Mouse (Mus musculus): ENCODE measurements at regions not wholly inside any gene's neighbourhood (a gene's known extent, or its start where the extent isn't known, plus 50 kb on each side); places are given as distances from the start of the nearest gene placed in this dataset.

DNA sequence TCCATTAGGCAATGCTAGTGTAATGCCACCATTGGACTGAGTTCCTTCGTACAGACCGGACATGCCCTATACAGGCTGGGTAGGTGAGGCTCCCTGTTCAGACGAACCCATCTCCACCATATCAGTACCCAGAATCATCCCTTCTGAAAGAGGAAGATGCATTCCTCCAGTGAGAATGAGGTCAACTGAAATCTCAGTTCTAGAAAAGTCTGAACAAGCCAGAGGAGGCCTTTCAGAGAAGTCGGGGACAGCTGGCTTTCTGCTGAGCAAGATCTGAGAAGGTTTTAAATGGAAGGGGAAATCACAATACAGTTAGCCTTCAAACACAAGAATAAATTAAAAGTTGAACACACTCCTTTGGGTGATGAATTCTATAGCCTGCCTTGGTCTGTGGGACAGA lies 145.5 kb upstream of the Jmjd1c start:
- Histone ChIP-seq H3K36me3 (replicated peaks) (no peaks in the 10 kb centered on the region), H3K27me3 (ENCODE audit: insufficient read depth, low read length) (no peaks in the 10 kb centered on the region), H3K4me3 (ENCODE audit: low read depth, low read length) (no peak overlapping the region), H3K9me3 (replicated peaks) (no peaks in the 10 kb centered on the region), H3K4me1 (ENCODE audit: insufficient read depth, low read depth, low read length) (no peaks in the 10 kb centered on the region)
- TF ChIP-seq GATA2 (IDR thresholded peaks at IDR 0.05; ENCODE audit: borderline replicate concordance, low read depth, low read length) (no peak), TAL1 (conservative IDR thresholded peaks at IDR 0.05; ENCODE audit: low read depth, low read length) (no peak), GATA1 (IDR thresholded peaks at IDR 0.05; ENCODE audit: borderline replicate concordance, low read length) (no peak), CTCF (IDR thresholded peaks at IDR 0.05; ENCODE audit: low read depth, low read length) (no peak), POLR2AphosphoS5 (IDR thresholded peaks at IDR 0.05; ENCODE audit: insufficient replicate concordance, low read depth, low read length) (no peak)
- ATAC-seq (ENCODE audit: extremely low read depth, insufficient number of reproducible peaks, low FRiP score, poor library complexity, severe bottlenecking): no peak
- DNase-seq (ENCODE audit: low spot score): no peak

DNA sequence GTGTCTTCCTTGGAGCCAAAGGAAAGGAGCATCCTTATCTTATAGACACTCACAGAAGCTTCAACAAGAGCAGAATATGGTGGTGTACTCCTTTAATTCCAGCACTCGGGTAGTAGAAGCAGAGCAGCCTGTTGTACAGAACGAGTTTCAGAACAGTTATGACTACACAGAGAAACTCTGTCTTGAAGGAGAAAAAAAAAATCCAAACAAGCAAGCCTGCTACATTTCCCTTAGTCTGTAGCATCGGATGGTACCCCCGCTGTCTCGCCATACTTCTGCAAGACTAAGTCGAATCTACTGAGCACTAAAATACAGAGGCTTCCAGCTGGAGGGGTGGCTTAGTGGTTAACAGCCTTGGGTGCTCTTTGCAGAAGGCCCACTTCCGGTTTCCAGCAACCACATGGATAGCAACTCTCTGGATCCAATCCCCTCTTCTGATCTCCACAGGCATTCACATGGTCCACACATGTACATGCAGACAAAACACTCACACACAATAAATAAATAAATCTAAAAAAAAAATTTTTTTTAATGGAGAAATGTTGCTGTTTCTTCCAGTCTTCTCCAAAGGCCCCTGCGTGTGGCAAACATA lies 144.6 kb upstream of the Jmjd1c start:
- Histone ChIP-seq H3K36me3 (replicated peaks) (no peaks in the 10 kb centered on the region), H3K9me3 (replicated peaks) (no peaks in the 10 kb centered on the region), H3K27me3 (ENCODE audit: insufficient read depth, low read length) (no peaks in the 10 kb centered on the region), H3K4me1 (ENCODE audit: insufficient read depth, low read depth, low read length) (no peaks in the 10 kb centered on the region), H3K4me3 (ENCODE audit: low read depth, low read length) (no peak overlapping the region)
- DNase-seq (ENCODE audit: low spot score) (no peak), ATAC-seq (ENCODE audit: extremely low read depth, insufficient number of reproducible peaks, low FRiP score, poor library complexity, severe bottlenecking) (no peak)
- TF ChIP-seq TAL1 (conservative IDR thresholded peaks at IDR 0.05; ENCODE audit: low read depth, low read length): no peak
- no peak for TF ChIP-seq GATA1 (IDR thresholded peaks at IDR 0.05; ENCODE audit: borderline replicate concordance, low read length)
- no peak for TF ChIP-seq POLR2AphosphoS5 (IDR thresholded peaks at IDR 0.05; ENCODE audit: insufficient replicate concordance, low read depth, low read length)
- no peak for TF ChIP-seq GATA2 (IDR thresholded peaks at IDR 0.05; ENCODE audit: borderline replicate concordance, low read depth, low read length)
- no peak for TF ChIP-seq CTCF (IDR thresholded peaks at IDR 0.05; ENCODE audit: low read depth, low read length)

DNA sequence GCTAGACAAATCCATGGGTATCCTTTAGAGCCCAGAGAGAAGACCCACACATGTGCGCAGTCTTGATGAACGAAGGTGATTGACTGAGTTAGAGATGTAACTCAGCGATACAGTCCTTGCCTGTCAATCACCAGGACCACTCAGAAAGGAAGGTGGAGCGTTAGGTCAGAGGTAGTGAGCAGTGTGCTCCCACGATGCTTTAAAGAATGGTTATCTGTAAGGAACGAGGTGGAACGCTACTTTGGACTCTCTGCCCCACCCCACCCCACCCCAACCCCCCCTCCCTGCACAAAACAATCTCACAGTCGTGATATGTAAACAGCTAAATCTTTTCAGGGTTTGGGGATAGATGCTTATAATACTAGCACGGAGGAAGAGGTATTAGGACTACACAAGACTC lies 144.0 kb upstream of the Jmjd1c start:
- ATAC-seq (ENCODE audit: extremely low read depth, insufficient number of reproducible peaks, low FRiP score, poor library complexity, severe bottlenecking) (no peak), DNase-seq (ENCODE audit: low spot score) (no peak)
- H3K27me3 ChIP-seq (ENCODE audit: insufficient read depth, low read length): no peaks in the 10 kb centered on the region
- no peaks in the 10 kb centered on the region for H3K4me1 ChIP-seq (ENCODE audit: insufficient read depth, low read depth, low read length)
- H3K9me3 ChIP-seq (replicated peaks): no peaks in the 10 kb centered on the region
- no peak for TF ChIP-seq POLR2AphosphoS5 (IDR thresholded peaks at IDR 0.05; ENCODE audit: insufficient replicate concordance, low read depth, low read length)
- no peak for TF ChIP-seq GATA1 (IDR thresholded peaks at IDR 0.05; ENCODE audit: borderline replicate concordance, low read length)
- no peak for TF ChIP-seq GATA2 (IDR thresholded peaks at IDR 0.05; ENCODE audit: borderline replicate concordance, low read depth, low read length)
- TF ChIP-seq TAL1 (conservative IDR thresholded peaks at IDR 0.05; ENCODE audit: low read depth, low read length): no peak
- H3K36me3 ChIP-seq (replicated peaks): no peaks in the 10 kb centered on the region
- H3K4me3 ChIP-seq (ENCODE audit: low read depth, low read length): no peak overlapping the region

DNA sequence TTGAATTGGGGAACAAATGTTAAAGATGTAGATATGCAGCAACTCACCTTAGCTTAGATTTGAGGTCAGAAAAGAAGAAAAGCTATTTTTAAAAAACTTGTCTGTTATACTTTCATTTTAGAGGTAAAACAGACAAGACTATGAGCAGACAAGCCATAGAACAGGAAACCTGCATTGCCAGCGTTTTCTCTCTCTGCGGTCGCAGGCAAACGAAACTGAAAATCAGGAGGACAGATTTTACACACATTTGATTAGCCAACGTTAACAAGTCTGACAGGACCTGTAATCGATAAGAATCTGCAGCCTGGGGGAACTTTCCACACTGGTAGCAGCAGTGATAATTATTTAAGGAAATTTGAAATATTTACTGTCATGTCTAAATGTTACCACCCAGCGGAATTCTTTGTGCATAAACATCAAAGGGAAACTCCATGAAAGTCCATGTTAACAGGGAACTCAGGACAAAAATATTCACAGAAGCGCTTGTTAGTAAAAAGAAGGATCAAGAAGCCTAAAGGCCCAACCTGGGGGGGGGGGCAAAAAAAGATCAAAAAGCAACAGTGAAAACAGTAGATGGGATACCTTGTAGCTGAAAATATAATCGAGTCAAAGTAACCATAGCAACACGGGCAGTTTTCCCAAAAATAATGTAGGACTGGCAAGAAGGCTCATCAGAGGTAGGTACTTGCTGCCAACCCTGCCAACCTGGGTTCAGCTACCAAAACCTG lies 142.5 kb upstream of the Jmjd1c start:
- no peak for DNase-seq (ENCODE audit: low spot score)
- Histone ChIP-seq H3K4me3 (ENCODE audit: low read depth, low read length) (no peak overlapping the region), H3K9me3 (replicated peaks) (no peaks in the 10 kb centered on the region), H3K4me1 (ENCODE audit: insufficient read depth, low read depth, low read length) (no peaks in the 10 kb centered on the region), H3K27me3 (ENCODE audit: insufficient read depth, low read length) (no peaks in the 10 kb centered on the region), H3K36me3 (replicated peaks) (no peaks in the 10 kb centered on the region)
- TF ChIP-seq POLR2AphosphoS5 (IDR thresholded peaks at IDR 0.05; ENCODE audit: insufficient replicate concordance, low read depth, low read length) (no peak), CTCF (IDR thresholded peaks at IDR 0.05; ENCODE audit: low read depth, low read length) (no peak), GATA1 (IDR thresholded peaks at IDR 0.05; ENCODE audit: borderline replicate concordance, low read length) (no peak), TAL1 (conservative IDR thresholded peaks at IDR 0.05; ENCODE audit: low read depth, low read length) (no peak)
- no peak for ATAC-seq (ENCODE audit: extremely low read depth, insufficient number of reproducible peaks, low FRiP score, poor library complexity, severe bottlenecking)

DNA sequence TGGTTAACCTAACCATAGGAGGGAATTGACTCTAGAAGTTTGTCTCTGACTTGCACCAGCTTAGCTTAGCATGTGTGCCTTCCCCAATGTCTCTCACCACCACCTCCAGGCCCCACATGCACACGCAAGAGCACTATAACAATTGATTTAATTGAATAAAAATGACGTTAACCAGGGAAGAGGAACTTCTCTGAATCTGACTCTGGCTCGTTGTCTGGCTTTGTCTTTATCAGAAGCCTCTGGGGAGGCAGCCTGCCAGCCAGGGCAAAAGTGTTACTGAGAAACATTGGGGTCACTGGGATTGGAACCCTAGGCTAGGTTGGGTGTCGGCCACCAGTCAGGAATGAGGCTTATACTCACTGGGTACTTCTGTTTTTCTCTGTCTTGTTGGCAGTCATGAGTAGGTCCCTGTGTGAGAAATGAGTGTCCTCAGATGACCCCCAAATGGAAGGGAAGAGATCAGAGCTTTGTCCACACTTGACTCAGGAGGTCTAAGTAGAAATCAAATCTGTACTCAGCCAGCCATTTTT lies 141.9 kb upstream of the Jmjd1c start:
- ATAC-seq (ENCODE audit: extremely low read depth, insufficient number of reproducible peaks, low FRiP score, poor library complexity, severe bottlenecking): no peak

DNA sequence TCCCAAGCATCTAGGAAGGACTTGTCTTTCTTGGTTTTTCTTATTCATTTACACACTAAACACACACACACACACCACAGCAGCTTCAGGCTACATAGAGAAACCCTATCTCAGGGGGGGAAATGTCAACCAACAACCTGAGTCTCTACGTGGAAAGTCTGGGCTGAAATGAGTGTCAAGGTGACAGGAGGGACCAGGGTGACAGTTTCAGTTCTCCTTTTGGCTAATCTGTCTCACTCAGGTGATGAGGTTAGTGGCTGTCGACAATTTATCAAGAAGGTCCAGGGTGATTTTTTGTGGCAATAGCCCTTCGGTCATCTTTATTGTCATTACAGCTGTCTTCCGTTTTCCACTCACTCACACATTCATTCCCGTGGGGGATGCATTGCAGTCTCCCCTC lies 140.5 kb upstream of the Jmjd1c start:
- Histone ChIP-seq H3K36me3 (replicated peaks) (no peaks in the 10 kb centered on the region), H3K27me3 (ENCODE audit: insufficient read depth, low read length) (no peaks in the 10 kb centered on the region), H3K4me1 (ENCODE audit: insufficient read depth, low read depth, low read length) (no peaks in the 10 kb centered on the region), H3K4me3 (ENCODE audit: low read depth, low read length) (no peak overlapping the region), H3K9me3 (replicated peaks) (no peaks in the 10 kb centered on the region)
- ATAC-seq (ENCODE audit: extremely low read depth, insufficient number of reproducible peaks, low FRiP score, poor library complexity, severe bottlenecking) (no peak), DNase-seq (ENCODE audit: low spot score) (no peak)
- TF ChIP-seq POLR2AphosphoS5 (IDR thresholded peaks at IDR 0.05; ENCODE audit: insufficient replicate concordance, low read depth, low read length): no peak
- TF ChIP-seq GATA1 (IDR thresholded peaks at IDR 0.05; ENCODE audit: borderline replicate concordance, low read length): no peak
- TF ChIP-seq TAL1 (conservative IDR thresholded peaks at IDR 0.05; ENCODE audit: low read depth, low read length): no peak
- no peak for TF ChIP-seq CTCF (IDR thresholded peaks at IDR 0.05; ENCODE audit: low read depth, low read length)
- TF ChIP-seq GATA2 (IDR thresholded peaks at IDR 0.05; ENCODE audit: borderline replicate concordance, low read depth, low read length): no peak

More for the DNA sequence above, 141.9 kb upstream of the Jmjd1c start:
- Histone ChIP-seq H3K36me3 (replicated peaks) (no peaks in the 10 kb centered on the region), H3K4me1 (ENCODE audit: insufficient read depth, low read depth, low read length) (no peaks in the 10 kb centered on the region), H3K4me3 (ENCODE audit: low read depth, low read length) (no peak overlapping the region), H3K27me3 (ENCODE audit: insufficient read depth, low read length) (no peaks in the 10 kb centered on the region), H3K9me3 (replicated peaks) (no peaks in the 10 kb centered on the region)
- no peak for DNase-seq (ENCODE audit: low spot score)
- TF ChIP-seq CTCF (IDR thresholded peaks at IDR 0.05; ENCODE audit: low read depth, low read length): no peak
- no peak for TF ChIP-seq GATA2 (IDR thresholded peaks at IDR 0.05; ENCODE audit: borderline replicate concordance, low read depth, low read length)
- no peak for TF ChIP-seq TAL1 (conservative IDR thresholded peaks at IDR 0.05; ENCODE audit: low read depth, low read length)
- no peak for TF ChIP-seq GATA1 (IDR thresholded peaks at IDR 0.05; ENCODE audit: borderline replicate concordance, low read length)
- no peak for TF ChIP-seq POLR2AphosphoS5 (IDR thresholded peaks at IDR 0.05; ENCODE audit: insufficient replicate concordance, low read depth, low read length)
